Mouse (Mus musculus): ENCODE results near the gene Fbxl17. TPM values are rescaled to one million over a fixed set of nuclear protein-coding genes. Genes with fewer than 3 reads are reported as not detected.

The Fbxl17 gene
- polyA plus RNA-seq, 1 experiment from 2014 or later, result 3.3 TPM

- Histone ChIP-seq H3K9me3 (ENCODE audit: low read length) (no peaks in the 10 kb centered on the region), H3K27me3 (ENCODE audit: insufficient read depth, low read length) (no peaks in the 10 kb centered on the region), H3K4me1 (ENCODE audit: insufficient read depth) (peaks cover 9% of the 10 kb centered on the region; the same call in 1 of the 2 replicates), H3K27ac (ENCODE audit: low read depth) (no peak overlapping the region), H3K4me3 (ENCODE audit: low read depth, low read length) (no peak overlapping the region), H3K36me3 (replicated peaks; ENCODE audit: insufficient read depth, low read length) (no peaks in the 10 kb centered on the region), H3K4me2 (ENCODE audit: low read depth, low read length) (no peak overlapping the region), H3K9ac (replicated peaks) (no peak overlapping the region)
- peak; percentile 84 for DNase-seq
- TF ChIP-seq EP300 (IDR thresholded peaks at IDR 0.05; ENCODE audit: low read depth) (no peak), CTCF (IDR thresholded peaks at IDR 0.05; ENCODE audit: low read depth) (peak; percentile 99)
- WGBS (ENCODE audit: insufficient replicate concordance), result 27% methylated on average over 2 of the region's 2 CpGs
- peak; percentile 87 for ATAC-seq
Measured at GRCm38 (mm10) chr17:63324039-63324438, 175.8 kb downstream of the Fbxl17 start.

- ATAC-seq, result no peak
- H3K27ac ChIP-seq (ENCODE audit: low read depth), result no peak overlapping the region
Measured at GRCm38 (mm10) chr17:63322846-63323245, 177.0 kb downstream of the Fbxl17 start.

GRCm38 (mm10) chr17:63321290-63321689, 178.5 kb downstream of the Fbxl17 start:
- WGBS (ENCODE audit: insufficient replicate concordance), result 44% methylated on average over 5 of the region's 5 CpGs
- no peak for TF ChIP-seq CTCF (IDR thresholded peaks at IDR 0.05; ENCODE audit: low read depth)
- TF ChIP-seq EP300 (IDR thresholded peaks at IDR 0.05; ENCODE audit: low read depth), result no peak
- ATAC-seq (no peak), DNase-seq (no peak)
- H3K27me3 ChIP-seq (ENCODE audit: insufficient read depth, low read length), result no peaks in the 10 kb centered on the region
- H3K36me3 ChIP-seq (replicated peaks; ENCODE audit: insufficient read depth, low read length), result no peaks in the 10 kb centered on the region
- H3K4me1 ChIP-seq (ENCODE audit: insufficient read depth), result peaks cover 9% of the 10 kb centered on the region; the same call in 1 of the 2 replicates
- 0 out of 2 replicates have a peak overlapping the region, but pooled peaks have one; percentile 8 for H3K27ac ChIP-seq (ENCODE audit: low read depth)
- no peak overlapping the region for H3K4me2 ChIP-seq (ENCODE audit: low read depth, low read length)
- H3K9ac ChIP-seq (replicated peaks), result no peak overlapping the region
- H3K4me3 ChIP-seq (ENCODE audit: low read depth, low read length), result no peak overlapping the region
- H3K9me3 ChIP-seq (ENCODE audit: low read length), result no peaks in the 10 kb centered on the region

More at GRCm38 (mm10) chr17:63322846-63323245, 177.0 kb downstream of the Fbxl17 start:
- Histone ChIP-seq H3K27me3 (ENCODE audit: insufficient read depth, low read length) (no peaks in the 10 kb centered on the region), H3K9ac (replicated peaks) (no peak overlapping the region), H3K4me1 (ENCODE audit: insufficient read depth) (peaks cover 9% of the 10 kb centered on the region; the same call in 1 of the 2 replicates), H3K4me2 (ENCODE audit: low read depth, low read length) (no peak overlapping the region), H3K9me3 (ENCODE audit: low read length) (no peaks in the 10 kb centered on the region), H3K4me3 (ENCODE audit: low read depth, low read length) (no peak overlapping the region), H3K36me3 (replicated peaks; ENCODE audit: insufficient read depth, low read length) (no peaks in the 10 kb centered on the region)
- TF ChIP-seq EP300 (IDR thresholded peaks at IDR 0.05; ENCODE audit: low read depth) (no peak), CTCF (IDR thresholded peaks at IDR 0.05; ENCODE audit: low read depth) (no peak)
- no peak for DNase-seq
- WGBS (ENCODE audit: insufficient replicate concordance), result 69% methylated on average over 7 of the region's 7 CpGs

GRCm38 (mm10) chr17:63317518-63317917, 182.3 kb downstream of the Fbxl17 start:
- Histone ChIP-seq H3K4me1 (ENCODE audit: insufficient read depth) (peaks cover 11% of the 10 kb centered on the region), H3K4me2 (ENCODE audit: low read depth, low read length) (no peak overlapping the region), H3K9ac (replicated peaks) (no peak overlapping the region), H3K4me3 (ENCODE audit: low read depth, low read length) (no peak overlapping the region), H3K27me3 (ENCODE audit: insufficient read depth, low read length) (no peaks in the 10 kb centered on the region), H3K36me3 (replicated peaks; ENCODE audit: insufficient read depth, low read length) (no peaks in the 10 kb centered on the region), H3K27ac (ENCODE audit: low read depth) (no peak overlapping the region), H3K9me3 (ENCODE audit: low read length) (no peaks in the 10 kb centered on the region)
- WGBS (ENCODE audit: insufficient replicate concordance), result 79% methylated on average over 7 of the region's 7 CpGs
- ATAC-seq (no peak), DNase-seq (no peak)
- no peak for TF ChIP-seq EP300 (IDR thresholded peaks at IDR 0.05; ENCODE audit: low read depth)
- no peak for TF ChIP-seq CTCF (IDR thresholded peaks at IDR 0.05; ENCODE audit: low read depth)

GRCm38 (mm10) chr17:63315646-63316480, 184.0 kb downstream of the Fbxl17 start:
- H3K9ac ChIP-seq (replicated peaks), result no peak overlapping the region
- DNase-seq (no peak), ATAC-seq (no peak)
- H3K27me3 ChIP-seq (ENCODE audit: insufficient read depth, low read length), result no peaks in the 10 kb centered on the region
- H3K4me3 ChIP-seq (ENCODE audit: low read depth, low read length), result no peak overlapping the region
- no peaks in the 10 kb centered on the region for H3K36me3 ChIP-seq (replicated peaks; ENCODE audit: insufficient read depth, low read length)
- WGBS (ENCODE audit: insufficient replicate concordance), result 83% methylated on average over 12 of the region's 12 CpGs
- no peaks in the 10 kb centered on the region for H3K9me3 ChIP-seq (ENCODE audit: low read length)
- H3K4me2 ChIP-seq (ENCODE audit: low read depth, low read length), result no peak overlapping the region
- H3K4me1 ChIP-seq (ENCODE audit: insufficient read depth), result peaks cover 12% of the 10 kb centered on the region
- no peak overlapping the region for H3K27ac ChIP-seq (ENCODE audit: low read depth)
- TF ChIP-seq CTCF (IDR thresholded peaks at IDR 0.05; ENCODE audit: low read depth), result no peak
- TF ChIP-seq EP300 (IDR thresholded peaks at IDR 0.05; ENCODE audit: low read depth), result no peak

- Histone ChIP-seq H3K27ac (ENCODE audit: low read depth) (peak overlapping the region; percentile 79), H3K9me3 (ENCODE audit: low read length) (no peaks in the 10 kb centered on the region), H3K9ac (replicated peaks) (no peak overlapping the region; the same call in 1 of the 2 replicates), H3K36me3 (replicated peaks; ENCODE audit: insufficient read depth, low read length) (no peaks in the 10 kb centered on the region), H3K4me2 (ENCODE audit: low read depth, low read length) (peak overlapping the region; percentile 41), H3K27me3 (ENCODE audit: insufficient read depth, low read length) (no peaks in the 10 kb centered on the region), H3K4me3 (ENCODE audit: low read depth, low read length) (no peak overlapping the region), H3K4me1 (ENCODE audit: insufficient read depth) (peaks cover 10% of the 10 kb centered on the region)
- TF ChIP-seq CTCF (IDR thresholded peaks at IDR 0.05; ENCODE audit: low read depth), result no peak
- no peak for TF ChIP-seq EP300 (IDR thresholded peaks at IDR 0.05; ENCODE audit: low read depth)
- no peak for DNase-seq
- 72% methylated on average over 3 of the region's 3 CpGs for WGBS (ENCODE audit: insufficient replicate concordance)
- ATAC-seq, result peak; percentile 75
Measured at GRCm38 (mm10) chr17:63312804-63313203, 187.0 kb downstream of the Fbxl17 start.
